Mouse (Mus musculus): Measurements from ENCODE around the gene Olfm1. TPM values are rescaled to one million over a fixed set of nuclear protein-coding genes. Genes with fewer than 3 reads are reported as not detected.
A peak's percentile ranks its signal among the peaks of the same experiment; 100 is the strongest.

The Olfm1 gene
- total RNA-seq, 1 experiment from 2014 or later = not detected

DNA sequence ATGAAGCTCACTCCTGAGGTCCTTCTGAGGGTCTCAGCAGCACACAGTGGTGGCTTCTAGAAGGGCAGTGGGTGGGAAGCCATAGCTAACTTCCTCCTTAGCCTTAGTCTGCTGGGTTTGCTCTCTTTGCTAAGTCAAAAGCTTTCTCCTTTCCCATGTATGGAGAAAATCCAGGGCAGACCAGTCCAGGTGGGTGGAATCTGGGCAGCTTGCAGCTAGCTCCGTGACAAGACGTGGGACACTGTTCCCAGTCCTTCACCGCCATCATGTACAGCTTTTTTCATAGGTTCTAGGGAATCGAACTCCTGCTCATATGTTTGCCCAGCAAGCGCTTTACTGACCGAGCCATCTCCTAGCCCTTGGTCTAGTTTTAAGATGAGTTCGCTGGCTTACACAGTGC, 63.2 kb downstream of the Olfm1 start:
- ATAC-seq (replicated peaks in 1 of 2; ENCODE audit: insufficient read depth in 1 of 2, low FRiP score in 2 of 2, low TSS enrichment in 1 of 2, low read depth in 1 of 2, poor library complexity in 2 of 2, severe bottlenecking in 2 of 2) = no peak

DNA sequence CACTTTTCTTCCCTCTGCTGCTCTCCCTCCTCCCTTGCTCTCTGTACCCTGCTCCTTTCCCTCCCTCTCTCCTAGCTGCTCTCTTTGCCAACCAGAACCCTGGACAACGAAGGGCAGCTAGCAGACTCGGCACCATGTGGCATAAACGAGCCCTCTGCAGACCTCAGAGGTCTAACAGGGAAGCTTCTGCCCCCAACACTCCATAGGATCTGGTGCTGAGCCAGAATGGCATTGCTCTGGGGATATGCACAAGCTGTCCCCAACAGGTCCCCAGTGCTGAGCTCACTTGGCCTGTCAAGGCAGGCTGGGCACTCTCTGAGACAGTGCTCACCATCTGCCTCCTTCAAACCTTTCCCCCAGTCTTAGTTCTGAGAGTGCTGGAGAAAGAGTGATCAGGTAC, 68.6 kb downstream of the Olfm1 start:
- ATAC-seq (replicated peaks in 1 of 2; ENCODE audit: insufficient read depth in 1 of 2, low FRiP score in 2 of 2, low TSS enrichment in 1 of 2, low read depth in 1 of 2, poor library complexity in 2 of 2, severe bottlenecking in 2 of 2) = no peak

DNA sequence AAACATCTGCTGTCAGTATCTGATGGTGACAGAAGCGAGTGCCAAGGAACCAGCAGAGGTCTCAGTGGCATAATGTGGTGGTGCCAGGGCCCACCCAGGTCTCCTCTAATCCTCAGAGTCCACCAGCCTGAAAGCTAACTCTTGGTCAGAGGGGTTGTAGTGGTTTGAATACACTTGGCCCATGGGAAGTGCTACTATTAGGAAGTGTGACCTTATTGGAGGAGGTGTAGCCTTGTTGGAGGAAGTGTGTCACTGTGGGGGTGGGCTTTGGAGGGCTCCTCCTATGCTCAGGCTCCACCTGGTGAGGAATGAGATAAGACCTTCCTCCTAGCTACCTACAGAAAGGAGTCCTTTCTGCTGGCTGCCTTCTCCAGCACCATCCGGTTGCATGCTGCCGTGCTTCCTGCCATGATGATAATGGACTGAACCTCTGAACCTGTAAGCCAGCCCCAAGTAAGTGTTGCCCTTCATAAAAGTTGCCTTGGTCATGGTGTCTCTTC, 75.0 kb downstream of the Olfm1 start:
- no peak for ATAC-seq (replicated peaks in 1 of 2; ENCODE audit: insufficient read depth in 1 of 2, low FRiP score in 2 of 2, low TSS enrichment in 1 of 2, low read depth in 1 of 2, poor library complexity in 2 of 2, severe bottlenecking in 2 of 2)

DNA sequence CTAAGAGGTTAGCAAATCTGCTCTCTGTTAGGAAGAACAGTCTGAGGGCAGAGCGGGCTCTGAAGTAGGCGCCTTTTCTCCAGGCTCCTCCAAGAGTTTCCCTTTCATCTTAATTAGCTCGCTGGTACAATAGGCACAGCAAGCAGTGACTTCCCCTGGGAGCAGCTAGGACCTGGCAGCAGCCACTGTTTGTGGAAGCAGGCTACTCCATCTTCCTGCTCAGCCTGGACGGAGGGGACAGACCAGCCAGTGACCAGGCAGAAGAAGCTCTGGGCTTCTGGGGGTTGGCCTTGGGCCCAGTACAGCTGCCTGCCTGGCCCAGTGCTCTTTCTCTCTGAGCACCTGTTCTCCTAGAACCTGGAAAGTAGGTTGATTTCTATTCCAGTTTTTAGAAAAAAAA, 77.8 kb downstream of the Olfm1 start:
- no peak for ATAC-seq (replicated peaks in 1 of 2; ENCODE audit: insufficient read depth in 1 of 2, low FRiP score in 2 of 2, low TSS enrichment in 1 of 2, low read depth in 1 of 2, poor library complexity in 2 of 2, severe bottlenecking in 2 of 2)

DNA sequence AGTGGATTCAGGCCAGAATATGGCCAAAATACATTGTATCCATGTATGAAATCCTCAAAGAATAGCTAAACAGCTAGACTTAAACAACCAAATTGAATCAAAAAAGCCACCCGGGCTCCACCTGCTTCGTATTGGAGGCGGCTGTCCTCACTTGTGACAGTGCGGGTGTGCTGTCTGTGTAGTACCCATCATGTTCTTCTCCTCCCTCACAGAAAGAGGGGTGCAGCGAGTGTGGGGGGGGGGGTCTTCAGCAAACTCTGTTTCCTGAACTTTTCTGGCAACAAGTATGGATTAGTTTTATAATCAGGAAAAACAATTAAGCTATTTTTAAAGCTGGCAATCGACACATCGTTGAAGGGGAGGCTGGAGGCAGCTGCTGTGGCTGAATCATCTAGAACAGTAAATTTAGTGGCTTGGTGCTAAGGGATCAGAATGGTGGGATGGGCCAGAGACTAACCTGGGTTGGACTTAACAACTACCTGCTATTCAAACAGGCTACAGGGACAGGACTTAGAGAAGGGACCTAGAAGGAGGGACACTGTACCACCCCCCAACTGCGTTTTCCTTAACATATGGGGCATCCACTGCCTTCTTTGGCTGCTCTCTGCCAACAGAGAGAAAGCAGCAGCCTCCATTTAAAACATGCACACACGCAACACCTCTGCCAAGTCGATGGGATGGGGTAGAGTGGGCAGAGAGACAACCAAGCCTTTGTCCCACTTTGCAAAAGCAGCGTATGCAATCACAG, 79.6 kb downstream of the Olfm1 start:
- ATAC-seq (replicated peaks in 1 of 2; ENCODE audit: insufficient read depth in 1 of 2, low FRiP score in 2 of 2, low TSS enrichment in 1 of 2, low read depth in 1 of 2, poor library complexity in 2 of 2, severe bottlenecking in 2 of 2) = no peak

DNA sequence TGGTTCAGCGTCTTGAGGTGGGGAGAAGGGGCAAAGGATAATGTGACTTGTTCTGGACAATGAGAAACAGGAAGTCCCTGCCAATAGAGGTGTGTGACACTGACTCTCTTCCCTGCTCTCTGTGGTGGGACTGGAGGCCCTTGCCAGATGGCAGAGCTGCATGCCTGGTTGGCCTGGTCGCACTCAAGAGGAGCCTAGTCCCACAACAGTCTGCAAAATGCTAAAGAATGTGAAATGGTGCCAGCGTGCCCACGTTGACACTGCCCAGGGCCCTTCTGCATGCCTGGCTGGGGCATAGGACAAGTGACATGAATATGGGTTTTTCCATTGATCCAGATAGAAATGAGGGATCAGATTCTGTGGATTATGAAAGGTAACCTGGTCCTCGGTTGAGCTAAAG, 81.2 kb downstream of the Olfm1 start:
- no peak for ATAC-seq (replicated peaks in 1 of 2; ENCODE audit: insufficient read depth in 1 of 2, low FRiP score in 2 of 2, low TSS enrichment in 1 of 2, low read depth in 1 of 2, poor library complexity in 2 of 2, severe bottlenecking in 2 of 2)

DNA sequence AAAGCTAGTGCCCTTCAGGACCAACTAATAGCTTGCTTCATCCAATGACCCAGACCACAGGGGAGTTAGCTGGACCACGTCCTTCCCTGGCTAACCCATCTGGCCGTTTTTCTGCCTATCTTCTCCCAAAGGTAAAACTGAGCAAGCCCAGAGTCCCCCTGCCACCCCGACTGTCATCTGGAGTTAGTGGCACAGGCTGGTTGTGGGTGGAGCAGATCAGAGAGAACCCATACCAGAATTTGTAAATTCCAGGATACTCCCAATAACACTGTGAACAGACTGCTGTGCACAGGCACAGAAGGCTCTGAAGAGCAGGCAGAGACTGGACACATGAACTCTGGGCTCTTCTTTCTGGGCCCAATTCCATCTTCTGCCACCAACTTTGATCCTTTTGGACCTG, 82.6 kb downstream of the Olfm1 start:
- ATAC-seq (replicated peaks in 1 of 2; ENCODE audit: insufficient read depth in 1 of 2, low FRiP score in 2 of 2, low TSS enrichment in 1 of 2, low read depth in 1 of 2, poor library complexity in 2 of 2, severe bottlenecking in 2 of 2) = no peak

DNA sequence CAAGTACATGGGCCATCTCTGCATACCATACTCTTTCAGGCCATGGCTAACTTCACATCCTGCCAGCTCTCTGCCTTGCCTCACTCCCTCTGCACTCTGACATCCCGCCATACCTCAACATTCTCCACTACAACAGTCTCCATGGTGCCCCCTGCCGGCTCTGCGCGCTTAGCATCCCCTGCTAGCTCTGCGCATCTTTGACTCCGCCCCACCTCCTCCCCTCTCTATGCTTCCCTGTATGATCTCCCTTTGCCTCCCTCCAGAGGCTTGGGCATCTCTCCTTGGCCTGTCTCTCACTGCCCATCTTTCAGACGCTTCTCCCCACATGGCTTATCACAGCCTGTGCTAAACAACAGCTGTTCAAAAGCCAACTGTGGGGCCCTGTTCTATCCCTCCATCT, 85.4 kb downstream of the Olfm1 start:
- peak; percentile 68 to 80 for ATAC-seq (replicated peaks in 1 of 2; ENCODE audit: insufficient read depth in 1 of 2, low FRiP score in 2 of 2, low TSS enrichment in 1 of 2, low read depth in 1 of 2, poor library complexity in 2 of 2, severe bottlenecking in 2 of 2)

DNA sequence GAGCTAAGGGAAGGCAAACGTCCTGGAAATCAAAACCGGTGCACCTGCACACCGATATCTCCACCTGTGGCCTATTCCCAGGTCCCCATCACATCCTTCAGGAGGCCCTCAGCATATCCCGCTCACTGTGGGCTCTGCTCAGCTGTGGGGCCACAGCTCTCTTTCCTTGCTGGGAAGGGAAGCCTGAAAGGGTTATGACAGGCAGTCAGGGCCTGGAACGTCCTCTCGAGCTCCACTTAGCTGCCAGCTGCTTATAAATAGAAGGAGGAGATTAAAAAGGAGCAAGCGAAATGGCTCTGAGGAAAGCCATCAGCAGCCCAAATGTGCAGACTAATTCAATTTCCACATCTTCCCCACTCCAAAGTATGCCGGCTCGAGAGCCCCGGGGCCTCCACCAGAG, 86.1 kb downstream of the Olfm1 start:
- no peak for ATAC-seq (replicated peaks in 1 of 2; ENCODE audit: insufficient read depth in 1 of 2, low FRiP score in 2 of 2, low TSS enrichment in 1 of 2, low read depth in 1 of 2, poor library complexity in 2 of 2, severe bottlenecking in 2 of 2)

Other genes starting within 250 kb of the Olfm1 start
- gene Fcnb, start 108.1 kb upstream of the Olfm1 start, total RNA-seq (2017) = 30.2 and 77.4 TPM in 2 replicates

Data from hematopoietic stem cell, adult 5-6 weeks (primary cell).